Mouse (Mus musculus) embryonic facial prominence, embryonic 14.5 days (tissue): ENCODE measurements around the gene Chchd10. TPM values are rescaled to one million over a fixed set of nuclear protein-coding genes. Genes with fewer than 3 reads are reported as not detected.

Source experiments
- polyA plus RNA-seq: library from polyadenylated mRNA; unstranded; fragments of >200 nt; fragmentation: Nextera tagmentation; extraction: Ambion mirVana; gene quantifications from 2 replicates; pipeline ENCODE4 v1.2.1, GENCODE M21; 2014

Chchd10 gene
- polyA plus RNA-seq, 1 experiment from 2014 or later: 53.3 TPM

Other genes with a start within 250 kb of the Chchd10 start
- 23.5 and 36.0 TPM in 2 replicates for gene Cabin1, start 168.8 kb upstream of the Chchd10 start, polyA plus RNA-seq
- 60.7 and 65.7 TPM in 2 replicates for gene Ddt, start 159.7 kb upstream of the Chchd10 start, polyA plus RNA-seq
- gene Gm20441, start 152.2 kb upstream of the Chchd10 start, polyA plus RNA-seq: 0.51 TPM in 1 of 2 replicates, not detected in the other
- 19.9 and 22.5 TPM in 2 replicates for gene Gstt3, start 151.7 kb upstream of the Chchd10 start, polyA plus RNA-seq
- gene Gstt1, start 134.5 kb upstream of the Chchd10 start, polyA plus RNA-seq: 16.0 and 18.4 TPM in 2 replicates
- gene Gstt4, start 110.6 kb upstream of the Chchd10 start, polyA plus RNA-seq: not detected in 2 replicates
- gene Gstt2, start 95.7 kb upstream of the Chchd10 start, polyA plus RNA-seq: 9.7 and 12.9 TPM in 2 replicates
- 1,291 and 1,408 TPM in 2 replicates for gene Mif, start 72.9 kb upstream of the Chchd10 start, polyA plus RNA-seq
- 1.9 and 2.1 TPM in 2 replicates for gene Derl3, start 39.7 kb upstream of the Chchd10 start, polyA plus RNA-seq
- gene Smarcb1, start 11.5 kb upstream of the Chchd10 start, polyA plus RNA-seq: 150 and 173 TPM in 2 replicates
- gene Mmp11, start 3.4 kb downstream of the Chchd10 start, polyA plus RNA-seq: 53.6 and 72.3 TPM in 2 replicates
- 0.24 TPM in 1 of 2 replicates, not detected in the other for gene Gm867, start 7.5 kb downstream of the Chchd10 start, polyA plus RNA-seq
- gene Vpreb3, start 9.9 kb downstream of the Chchd10 start, polyA plus RNA-seq: 1.1 and 1.4 TPM in 2 replicates
- gene Gm5134, start 21.4 kb downstream of the Chchd10 start, polyA plus RNA-seq: 0.07 and 0.17 TPM in 2 replicates
- 17.8 and 18.7 TPM in 2 replicates for gene Zfp280b, start 99.5 kb downstream of the Chchd10 start, polyA plus RNA-seq
- gene Slc5a4b, start 177.8 kb downstream of the Chchd10 start, polyA plus RNA-seq: not detected in 2 replicates
- gene Slc5a4a, start 214.3 kb downstream of the Chchd10 start, polyA plus RNA-seq: not detected in 2 replicates